Mouse (Mus musculus) forelimb bud, embryonic 11.5 days (tissue): Measurements from ENCODE around the gene E030018B13Rik.

Experiments
- DNase-seq: peaks from one replicate; pipeline ENCODE4 v3.0.0-alpha.2; 2012; ENCODE audit warnings: low read depth, low spot score

The E030018B13Rik gene

DNA sequence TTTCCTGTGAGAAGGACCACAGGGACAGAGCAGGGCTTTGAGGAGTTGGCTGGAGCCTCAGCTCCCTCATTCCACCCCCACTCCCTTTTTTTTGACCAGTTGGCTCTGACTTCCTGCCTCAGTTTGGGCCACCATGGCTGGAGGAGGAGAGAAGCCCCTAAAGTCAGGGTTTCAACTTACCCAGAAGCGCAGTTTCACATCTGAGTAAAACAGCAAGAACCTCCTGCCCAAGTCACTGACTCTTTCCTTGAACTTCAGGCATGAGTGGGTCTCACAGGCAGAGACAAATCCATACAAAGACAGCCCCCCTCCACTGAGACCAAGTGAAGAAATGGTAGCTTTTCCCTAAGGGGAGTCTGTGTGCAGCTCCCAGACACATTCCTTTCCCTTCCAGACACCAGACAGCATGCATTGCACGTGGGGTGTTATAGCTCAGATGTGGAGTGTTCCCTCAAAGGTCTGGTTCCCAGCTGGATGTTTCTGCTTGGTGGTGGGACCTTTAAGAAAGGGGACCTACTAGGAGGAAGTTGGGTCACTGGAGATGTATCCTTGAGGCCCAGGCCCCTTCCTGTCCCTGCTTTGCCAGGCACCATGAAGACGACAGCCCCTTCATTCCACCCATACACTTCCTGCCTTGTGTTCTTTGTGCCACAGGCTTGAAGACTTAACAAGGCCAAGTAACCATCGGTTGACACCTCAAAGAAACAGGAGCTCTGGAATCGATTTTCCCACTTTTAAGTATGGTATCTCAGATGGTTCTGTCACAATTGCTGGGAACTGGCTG lies 49.2 kb downstream of the E030018B13Rik start:
- DNase-seq = no peak

GRCm38 (mm10) chr7:63969941-63970340 lies 53.3 kb downstream of the E030018B13Rik start:
- no peak for DNase-seq
